ENCODE assay signal across 21 mouse cellular contexts in genomic region chr10:91139148-91139766, GRCm38 (mm10). TPM values are rescaled to one million over a fixed set of nuclear protein-coding genes. Genes with fewer than 3 reads are reported as not detected.
A peak's percentile ranks its signal among the peaks of the same experiment; 100 is the strongest.
DNase-seq lines count a peak whose midpoint lies in the region; ATAC-seq and TF ChIP-seq lines count a peak whose summit lies in the region.
"Had no signal": no experiment of that assay in that cellular context is flagged by ENCODE, and none has a peak within 500 bp of the region (broad histone marks: within the 10 kb centered on the region; RNA-seq: fewer than 3 reads in every experiment).

No protein-coding gene starts in this region.

- WGBS in heart, embryonic 11.5 days (ENCODE audit: insufficient replicate concordance): 61% methylated on average over 14 of the region's 14 CpGs
- WGBS in liver, embryonic 12.5 days (ENCODE audit: insufficient replicate concordance): 58% methylated on average over 14 of the region's 14 CpGs
- 68% methylated on average over 14 of the region's 14 CpGs for WGBS in intestine, postnatal 0 days

- H3K27ac ChIP-seq in heart, embryonic 11.5 days (ENCODE audit: low read depth, low read length): peak overlapping the region; percentile 71
- no peak overlapping the region for H3K27ac ChIP-seq in liver, embryonic 12.5 days
- peak overlapping the region; percentile 55; the same call in 1 of the 2 replicates for H3K27ac ChIP-seq in intestine, postnatal 0 days (ENCODE audit: low read depth, low read length)
- H3K27ac ChIP-seq: embryonic facial prominence, embryonic 13.5 days; forebrain, embryonic 15.5 days; midbrain, embryonic 12.5 days; neural tube, embryonic 13.5 days had no signal

- TF ChIP-seq CTCF in intestine, postnatal 0 days (IDR thresholded peaks at IDR 0.05; ENCODE audit: low read depth): no peak

- peak overlapping the region; percentile 22; the same call in 1 of the 2 replicates for H3K9ac ChIP-seq in heart, embryonic 11.5 days (ENCODE audit: low read depth, low read length)
- 0 out of 2 replicates have a peak overlapping the region, but pooled peaks have one; percentile 22 for H3K9ac ChIP-seq in liver, embryonic 12.5 days
- no peak overlapping the region for H3K9ac ChIP-seq in intestine, postnatal 0 days (ENCODE audit: low read depth, low read length)
- H3K9ac ChIP-seq: embryonic facial prominence, embryonic 13.5 days; forebrain, embryonic 15.5 days; midbrain, embryonic 12.5 days; neural tube, embryonic 13.5 days had no signal

- H3K4me2 ChIP-seq in heart, embryonic 11.5 days: peak overlapping the region; percentile 14; the same call in 1 of the 2 replicates
- peak overlapping the region; percentile 27 for H3K4me2 ChIP-seq in liver, embryonic 12.5 days
- H3K4me2 ChIP-seq in intestine, postnatal 0 days (replicated peaks; ENCODE audit: low read depth): no peak overlapping the region
- H3K4me2 ChIP-seq: embryonic facial prominence, embryonic 13.5 days; forebrain, embryonic 15.5 days; midbrain, embryonic 12.5 days; neural tube, embryonic 13.5 days had no signal

- H3K9me3 ChIP-seq in heart, embryonic 11.5 days (replicated peaks; ENCODE audit: control insufficient read depth, low read length): no peaks in the 10 kb centered on the region
- no peaks in the 10 kb centered on the region for H3K9me3 ChIP-seq in liver, embryonic 12.5 days (replicated peaks)
- no peaks in the 10 kb centered on the region for H3K9me3 ChIP-seq in intestine, postnatal 0 days (ENCODE audit: control insufficient read depth)
- H3K9me3 ChIP-seq: embryonic facial prominence, embryonic 13.5 days; forebrain, embryonic 15.5 days; midbrain, embryonic 12.5 days; neural tube, embryonic 13.5 days had no signal

- no peak for ATAC-seq in heart, embryonic 11.5 days (replicated peaks; ENCODE audit: insufficient number of reproducible peaks, low FRiP score, low TSS enrichment)
- no peak; the same call in 1 of the 2 replicates for ATAC-seq in liver, embryonic 12.5 days
- ATAC-seq in intestine, postnatal 0 days: peak; percentile 53
- no peak for ATAC-seq in granulocyte monocyte progenitor cell, adult 5-6 weeks (replicated peaks; ENCODE audit: poor library complexity, severe bottlenecking)
- ATAC-seq: forebrain, embryonic 15.5 days had no signal

- H3K4me3 ChIP-seq in heart, embryonic 11.5 days (ENCODE audit: low read depth, low read length): no peak overlapping the region
- H3K4me3 ChIP-seq in liver, embryonic 12.5 days: no peak overlapping the region
- no peak overlapping the region for H3K4me3 ChIP-seq in intestine, postnatal 0 days (ENCODE audit: low read depth, low read length)
- H3K4me3 ChIP-seq: embryonic facial prominence, embryonic 13.5 days; forebrain, embryonic 15.5 days; midbrain, embryonic 12.5 days; neural tube, embryonic 13.5 days had no signal

- DNase-seq in heart, adult 9 months (ENCODE audit: low spot score in 2 of 2): no peak
- no peak for DNase-seq in liver
- no peak for DNase-seq in adrenal gland, postnatal 14 days
- DNase-seq: adrenal gland, adult 2 months; B cell, adult 2 months; cerebellum, postnatal 10 days; gastrocnemius, postnatal 14 days; kidney, adult 8-10 months; kidney, postnatal 25 days; left cerebral cortex, postnatal 4 days; spleen, adult 18-20 months; thymus, adult 18-20 months; thymus, postnatal 4 days had no signal

- H3K36me3 ChIP-seq in heart, embryonic 11.5 days (ENCODE audit: control insufficient read depth, insufficient read depth, low read length): no peaks in the 10 kb centered on the region
- no peaks in the 10 kb centered on the region for H3K36me3 ChIP-seq in liver, embryonic 12.5 days
- no peaks in the 10 kb centered on the region for H3K36me3 ChIP-seq in intestine, postnatal 0 days (ENCODE audit: control insufficient read depth, insufficient read depth)
- H3K36me3 ChIP-seq: embryonic facial prominence, embryonic 13.5 days; forebrain, embryonic 15.5 days; midbrain, embryonic 12.5 days; neural tube, embryonic 13.5 days had no signal

- H3K27me3 ChIP-seq in heart, embryonic 11.5 days (ENCODE audit: control insufficient read depth, insufficient read depth, low read length): no peaks in the 10 kb centered on the region
- H3K27me3 ChIP-seq in liver, embryonic 12.5 days (replicated peaks): no peaks in the 10 kb centered on the region
- H3K27me3 ChIP-seq in intestine, postnatal 0 days (replicated peaks; ENCODE audit: control insufficient read depth, insufficient read depth, low read length): no peaks in the 10 kb centered on the region
- H3K27me3 ChIP-seq: embryonic facial prominence, embryonic 13.5 days; forebrain, embryonic 15.5 days; midbrain, embryonic 12.5 days; neural tube, embryonic 13.5 days had no signal

- H3K4me1 ChIP-seq in heart, embryonic 11.5 days (ENCODE audit: control insufficient read depth, insufficient read depth, low read length): peaks cover 12% of the 10 kb centered on the region
- peaks cover 26% of the 10 kb centered on the region for H3K4me1 ChIP-seq in liver, embryonic 12.5 days
- H3K4me1 ChIP-seq in intestine, postnatal 0 days (replicated peaks; ENCODE audit: control insufficient read depth, insufficient read depth, low read length): no peaks in the 10 kb centered on the region
- H3K4me1 ChIP-seq: midbrain, embryonic 12.5 days; neural tube, embryonic 13.5 days had no signal

RNA-seq across cellular contexts. Expression of gene Slc25a3, which starts 15.4 kb away (rescaled TPM):
- 838 and 861 TPM in 2 replicates for polyA plus RNA-seq in heart, embryonic 11.5 days (2014; fragmentation: Nextera tagmentation; extraction: Ambion mirVana)
- 282 and 297 TPM in 2 replicates for polyA plus RNA-seq in liver, embryonic 12.5 days (2016; fragmentation: Nextera tagmentation; extraction: Ambion mirVana)
- polyA plus RNA-seq in intestine, postnatal 0 days (2015; fragmentation: Nextera tagmentation; extraction: Ambion mirVana): 1,127 and 1,178 TPM in 2 replicates
- 859 and 881 TPM in 2 replicates for total RNA-seq in adrenal gland, postnatal 14 days (2021)
- total RNA-seq in granulocyte monocyte progenitor cell, adult 5-6 weeks (2014; fragmentation: Nextera tagmentation): 534 and 562 TPM in 2 replicates
- total RNA-seq in granulocyte monocyte progenitor cell, adult 5-6 weeks (2017): 175 and 228 TPM in 2 replicates

RNA-seq across cellular contexts. Expression of gene Tmpo, which starts 41.9 kb away (rescaled TPM):
- 162 and 170 TPM in 2 replicates for polyA plus RNA-seq in heart, embryonic 11.5 days (2014; fragmentation: Nextera tagmentation; extraction: Ambion mirVana)
- polyA plus RNA-seq in liver, embryonic 12.5 days (2016; fragmentation: Nextera tagmentation; extraction: Ambion mirVana): 215 and 229 TPM in 2 replicates
- 57.7 and 59.7 TPM in 2 replicates for polyA plus RNA-seq in intestine, postnatal 0 days (2015; fragmentation: Nextera tagmentation; extraction: Ambion mirVana)
- 117 and 128 TPM in 2 replicates for total RNA-seq in adrenal gland, postnatal 14 days (2021)
- total RNA-seq in granulocyte monocyte progenitor cell, adult 5-6 weeks (2014; fragmentation: Nextera tagmentation): 186 and 211 TPM in 2 replicates
- total RNA-seq in granulocyte monocyte progenitor cell, adult 5-6 weeks (2017): 339 and 445 TPM in 2 replicates

RNA-seq across cellular contexts. Expression of gene Ikbip, which starts 56.5 kb away (rescaled TPM):
- 46.1 and 48.2 TPM in 2 replicates for polyA plus RNA-seq in heart, embryonic 11.5 days (2014; fragmentation: Nextera tagmentation; extraction: Ambion mirVana)
- polyA plus RNA-seq in liver, embryonic 12.5 days (2016; fragmentation: Nextera tagmentation; extraction: Ambion mirVana): 14.0 and 14.8 TPM in 2 replicates
- polyA plus RNA-seq in intestine, postnatal 0 days (2015; fragmentation: Nextera tagmentation; extraction: Ambion mirVana): 19.4 and 23.0 TPM in 2 replicates
- 30.8 and 34.5 TPM in 2 replicates for total RNA-seq in adrenal gland, postnatal 14 days (2021)
- total RNA-seq in granulocyte monocyte progenitor cell, adult 5-6 weeks (2014; fragmentation: Nextera tagmentation): 14.1 and 18.8 TPM in 2 replicates
- total RNA-seq in granulocyte monocyte progenitor cell, adult 5-6 weeks (2017): 29.7 and 35.7 TPM in 2 replicates

RNA-seq across cellular contexts. Expression of gene Apaf1, which starts 56.7 kb away (rescaled TPM):
- 17.3 and 19.3 TPM in 2 replicates for polyA plus RNA-seq in heart, embryonic 11.5 days (2014; fragmentation: Nextera tagmentation; extraction: Ambion mirVana)
- polyA plus RNA-seq in liver, embryonic 12.5 days (2016; fragmentation: Nextera tagmentation; extraction: Ambion mirVana): 12.6 and 13.9 TPM in 2 replicates
- 26.5 and 32.4 TPM in 2 replicates for polyA plus RNA-seq in intestine, postnatal 0 days (2015; fragmentation: Nextera tagmentation; extraction: Ambion mirVana)
- total RNA-seq in adrenal gland, postnatal 14 days (2021): 11.4 and 11.7 TPM in 2 replicates
- 63.4 and 87.2 TPM in 2 replicates for total RNA-seq in granulocyte monocyte progenitor cell, adult 5-6 weeks (2014; fragmentation: Nextera tagmentation)
- 29.6 and 36.4 TPM in 2 replicates for total RNA-seq in granulocyte monocyte progenitor cell, adult 5-6 weeks (2017)
